Mouse (Mus musculus) inflammation-experienced regulatory T-cells, adult 6 months (primary cell): ENCODE results near the gene Wnt5b. TPM values are rescaled to one million over a fixed set of nuclear protein-coding genes. Genes with fewer than 3 reads are reported as not detected.

Experiments
- ATAC-seq: one replicate; pipeline ENCODE4 v1.8.0; 2017
- polyA plus RNA-seq, 3 experiments: library from polyadenylated mRNA; unstranded; fragments of 100-300 nt; shearing (Covaris generic); gene quantifications; one replicate each; pipeline ENCODE4 v1.2.1; 2017

Gene Wnt5b
- polyA plus RNA-seq, 3 experiments from 2014 or later: 0.16 TPM; not detected in 2

GRCm38 (mm10) chr6:119521482-119521900, 22.7 kb downstream of the Wnt5b start:
- ATAC-seq: no peak

GRCm38 (mm10) chr6:119520731-119521130, 23.4 kb downstream of the Wnt5b start:
- no peak for ATAC-seq

- ATAC-seq: no peak
Observed at GRCm38 (mm10) chr6:119514085-119514484, 30.1 kb downstream of the Wnt5b start.

GRCm38 (mm10) chr6:119513452-119513851, 30.7 kb downstream of the Wnt5b start:
- ATAC-seq: no peak

GRCm38 (mm10) chr6:119512701-119513100, 31.4 kb downstream of the Wnt5b start:
- no peak for ATAC-seq

GRCm38 (mm10) chr6:119509437-119510037, 34.6 kb downstream of the Wnt5b start:
- peak; percentile 32 for ATAC-seq

- peak; percentile 75 for ATAC-seq
Observed at GRCm38 (mm10) chr6:119508634-119509375, 35.3 kb downstream of the Wnt5b start.

- ATAC-seq: peak; percentile 27
Observed at GRCm38 (mm10) chr6:119508221-119508620, 35.9 kb downstream of the Wnt5b start.

GRCm38 (mm10) chr6:119505525-119506225, 38.5 kb downstream of the Wnt5b start:
- ATAC-seq: no peak

GRCm38 (mm10) chr6:119504756-119505155, 39.4 kb downstream of the Wnt5b start:
- no peak for ATAC-seq

- peak; percentile 73 for ATAC-seq
Observed at GRCm38 (mm10) chr6:119502031-119502430, 42.1 kb downstream of the Wnt5b start.

- ATAC-seq: peak; percentile 42
Observed at GRCm38 (mm10) chr6:119500086-119500485, 44.1 kb downstream of the Wnt5b start.

GRCm38 (mm10) chr6:119499271-119499670, 44.9 kb downstream of the Wnt5b start:
- peak; percentile 91 for ATAC-seq

- no peak for ATAC-seq
Observed at GRCm38 (mm10) chr6:119492630-119493014, 51.5 kb downstream of the Wnt5b start.

- no peak for ATAC-seq
Observed at GRCm38 (mm10) chr6:119491997-119492629, 52.0 kb downstream of the Wnt5b start.

- no peak for ATAC-seq
Observed at GRCm38 (mm10) chr6:119491006-119491405, 53.1 kb downstream of the Wnt5b start.

GRCm38 (mm10) chr6:119490549-119490948, 53.6 kb downstream of the Wnt5b start:
- ATAC-seq: no peak

GRCm38 (mm10) chr6:119489765-119490164, 54.4 kb downstream of the Wnt5b start:
- ATAC-seq: peak; percentile 48

- ATAC-seq: no peak
Observed at GRCm38 (mm10) chr6:119487619-119488018, 56.5 kb downstream of the Wnt5b start.

GRCm38 (mm10) chr6:119487085-119487458, 57.1 kb downstream of the Wnt5b start:
- ATAC-seq: no peak

GRCm38 (mm10) chr6:119486381-119487084, 57.6 kb downstream of the Wnt5b start:
- ATAC-seq: no peak

GRCm38 (mm10) chr6:119485486-119485885, 58.7 kb downstream of the Wnt5b start:
- no peak for ATAC-seq
